Mouse (Mus musculus): ENCODE results near the gene Golt1a. TPM values are rescaled to one million over a fixed set of nuclear protein-coding genes. Genes with fewer than 3 reads are reported as not detected.

Gene Golt1a
- polyA plus RNA-seq, 1 experiment from 2014 or later = 10.2 TPM

DNA sequence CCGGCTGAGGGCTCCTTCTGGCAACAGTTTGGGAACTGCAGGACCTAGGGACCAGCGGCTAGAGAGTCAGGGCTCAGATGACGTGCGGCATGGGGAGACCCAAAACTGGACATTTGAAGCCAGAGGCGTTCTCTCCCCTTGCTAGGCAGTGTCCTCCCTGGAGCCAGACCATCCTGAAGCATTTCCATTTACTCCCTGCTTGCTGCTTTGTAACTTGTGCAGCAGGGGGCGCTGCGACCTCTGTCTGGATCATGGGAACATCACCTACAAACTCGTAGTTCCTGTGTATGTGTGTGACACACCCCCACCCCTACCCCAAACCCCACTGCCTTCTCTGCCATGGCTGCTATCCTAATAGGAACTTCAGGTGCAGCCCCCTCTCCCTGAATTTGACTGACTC is 4.8 kb downstream of the Golt1a start:
- no peaks in the 10 kb centered on the region for H3K9me3 ChIP-seq (replicated peaks; ENCODE audit: control insufficient read depth, low read length)
- peaks cover 2% of the 10 kb centered on the region; the same call in 1 of the 2 replicates for H3K4me1 ChIP-seq (ENCODE audit: control insufficient read depth, low read depth, low read length)
- H3K4me2 ChIP-seq (ENCODE audit: low read depth, low read length) = no peak overlapping the region
- no peaks in the 10 kb centered on the region for H3K27me3 ChIP-seq (ENCODE audit: control insufficient read depth, insufficient read depth, low read depth, low read length)
- no peak overlapping the region for H3K27ac ChIP-seq (ENCODE audit: low read length)
- no peaks in the 10 kb centered on the region for H3K36me3 ChIP-seq (ENCODE audit: control insufficient read depth, insufficient read depth)
- ATAC-seq (ENCODE audit: low read depth) = no peak
- no peak overlapping the region for H3K4me3 ChIP-seq (ENCODE audit: low read depth, low read length)
- 27% methylated on average over 8 of the region's 8 CpGs for WGBS (ENCODE audit: insufficient replicate concordance)
- no peak overlapping the region for H3K9ac ChIP-seq (ENCODE audit: low read depth, low read length)

DNA sequence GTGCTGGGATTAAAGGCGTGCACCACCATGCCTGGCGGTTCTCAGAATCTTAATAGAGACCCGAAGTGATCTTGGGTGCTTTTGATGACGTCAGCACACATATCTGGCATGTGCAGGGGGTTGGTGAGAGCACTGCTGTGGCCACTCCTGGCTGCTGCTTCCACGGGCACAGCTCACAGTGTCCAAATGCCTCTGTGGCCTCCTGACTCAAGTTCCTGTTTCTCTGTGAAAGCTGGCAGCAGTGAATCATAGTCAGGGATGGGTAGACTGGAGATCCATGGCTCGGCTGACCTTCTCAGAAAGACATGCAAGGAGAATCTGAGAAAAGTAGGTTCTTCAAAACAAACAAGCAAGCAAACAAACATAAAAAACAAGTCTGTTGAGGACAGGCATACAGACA is 6.2 kb downstream of the Golt1a start:
- no peaks in the 10 kb centered on the region for H3K27me3 ChIP-seq (ENCODE audit: control insufficient read depth, insufficient read depth, low read depth, low read length)
- WGBS (ENCODE audit: insufficient replicate concordance) = 46% methylated on average over 6 of the region's 6 CpGs

DNA sequence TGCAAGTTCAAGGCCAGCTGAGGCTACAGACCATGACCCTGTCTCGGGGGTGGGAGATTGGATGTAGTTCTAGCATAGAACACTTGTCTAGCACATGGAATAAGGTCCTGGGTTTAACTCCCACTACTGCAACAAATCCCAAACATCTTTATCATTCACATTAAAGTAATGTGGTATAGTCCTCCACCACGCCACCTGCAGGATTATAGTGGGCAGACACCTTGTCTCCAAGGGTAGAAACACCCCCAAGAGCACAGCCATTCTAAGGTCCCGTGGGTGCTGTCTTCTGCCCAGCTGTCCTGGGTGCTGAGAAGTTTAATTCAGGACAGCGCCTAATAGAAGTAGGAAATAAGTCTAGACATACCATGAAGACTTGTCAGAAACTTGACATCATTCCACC is 7.0 kb downstream of the Golt1a start:
- Histone ChIP-seq H3K36me3 (ENCODE audit: control insufficient read depth, insufficient read depth) (no peaks in the 10 kb centered on the region), H3K27ac (ENCODE audit: low read length) (no peak overlapping the region), H3K4me3 (ENCODE audit: low read depth, low read length) (no peak overlapping the region), H3K4me2 (ENCODE audit: low read depth, low read length) (no peak overlapping the region), H3K27me3 (ENCODE audit: control insufficient read depth, insufficient read depth, low read depth, low read length) (no peaks in the 10 kb centered on the region), H3K9ac (ENCODE audit: low read depth, low read length) (no peak overlapping the region), H3K9me3 (replicated peaks; ENCODE audit: control insufficient read depth, low read length) (no peaks in the 10 kb centered on the region), H3K4me1 (ENCODE audit: control insufficient read depth, low read depth, low read length) (peaks cover 2% of the 10 kb centered on the region; the same call in 1 of the 2 replicates)
- ATAC-seq (ENCODE audit: low read depth) = no peak
- WGBS (ENCODE audit: insufficient replicate concordance) = 59% methylated on average over 4 of the region's 4 CpGs

More for the DNA sequence above, 6.2 kb downstream of the Golt1a start:
- no peak overlapping the region for H3K4me2 ChIP-seq (ENCODE audit: low read depth, low read length)
- no peak for ATAC-seq (ENCODE audit: low read depth)
- no peaks in the 10 kb centered on the region for H3K36me3 ChIP-seq (ENCODE audit: control insufficient read depth, insufficient read depth)
- H3K4me3 ChIP-seq (ENCODE audit: low read depth, low read length) = no peak overlapping the region
- H3K27ac ChIP-seq (ENCODE audit: low read length) = no peak overlapping the region
- H3K4me1 ChIP-seq (ENCODE audit: control insufficient read depth, low read depth, low read length) = peaks cover 2% of the 10 kb centered on the region; the same call in 1 of the 2 replicates
- no peaks in the 10 kb centered on the region for H3K9me3 ChIP-seq (replicated peaks; ENCODE audit: control insufficient read depth, low read length)
- no peak overlapping the region for H3K9ac ChIP-seq (ENCODE audit: low read depth, low read length)

DNA sequence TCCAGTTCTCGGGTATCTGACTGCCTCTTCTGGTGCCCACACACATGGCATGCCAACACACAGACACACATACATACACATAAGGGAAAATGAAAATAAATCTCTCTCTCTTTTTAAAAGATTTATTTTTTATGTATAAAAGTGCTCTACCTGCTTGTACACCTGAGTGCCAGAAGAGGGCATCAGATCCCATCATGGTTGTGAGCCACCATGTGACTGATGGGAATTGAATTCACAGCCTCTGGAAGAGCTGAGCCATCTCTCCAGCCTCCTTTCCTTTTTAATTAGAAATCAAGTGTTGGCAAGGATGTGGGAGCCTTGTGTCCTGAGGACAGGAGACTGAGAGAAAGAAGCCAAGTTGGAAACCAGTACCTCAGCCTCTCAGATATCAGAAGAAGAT is 7.5 kb downstream of the Golt1a start:
- Histone ChIP-seq H3K4me3 (ENCODE audit: low read depth, low read length) (no peak overlapping the region), H3K27me3 (ENCODE audit: control insufficient read depth, insufficient read depth, low read depth, low read length) (no peaks in the 10 kb centered on the region), H3K9ac (ENCODE audit: low read depth, low read length) (no peak overlapping the region), H3K9me3 (replicated peaks; ENCODE audit: control insufficient read depth, low read length) (no peaks in the 10 kb centered on the region), H3K4me2 (ENCODE audit: low read depth, low read length) (no peak overlapping the region), H3K36me3 (ENCODE audit: control insufficient read depth, insufficient read depth) (no peaks in the 10 kb centered on the region), H3K4me1 (ENCODE audit: control insufficient read depth, low read depth, low read length) (no peaks in the 10 kb centered on the region), H3K27ac (ENCODE audit: low read length) (no peak overlapping the region)
- WGBS (ENCODE audit: insufficient replicate concordance) = 55% methylated on average over 1 of the region's 1 CpGs
- ATAC-seq (ENCODE audit: low read depth) = no peak

DNA sequence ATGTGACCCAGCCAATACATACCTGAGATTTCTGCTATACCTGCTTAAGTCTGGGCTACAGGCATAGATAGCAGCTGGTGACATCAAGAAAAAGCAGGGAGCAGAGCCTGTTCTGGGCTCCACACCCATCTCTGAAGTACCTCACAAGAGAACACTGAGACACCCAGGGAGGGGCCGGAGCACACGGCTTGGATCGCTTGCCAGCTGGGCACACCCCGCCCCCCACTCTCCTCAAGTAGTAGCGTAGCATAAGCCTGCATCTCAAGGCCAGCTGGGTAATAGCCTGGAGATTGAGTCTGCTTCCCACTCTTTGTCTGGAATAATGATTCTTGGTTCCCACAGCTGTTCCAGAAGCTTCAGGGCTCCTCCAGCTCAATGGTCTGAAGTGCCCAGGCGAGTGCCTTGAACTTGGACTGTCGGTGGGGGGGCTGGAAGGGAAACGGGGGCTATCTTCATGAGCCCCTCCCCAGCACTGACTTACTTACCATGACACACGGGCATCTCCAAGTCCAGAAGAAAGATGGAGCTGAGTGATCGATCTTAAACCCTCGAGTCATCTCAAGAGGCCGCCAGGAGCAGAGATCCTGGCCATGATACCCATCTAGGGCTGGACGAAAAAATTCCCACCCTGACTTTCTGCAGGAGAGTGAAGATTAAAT is 11.8 kb downstream of the Golt1a start, which contains the start of gene Kiss1:
TSS of gene Kiss1 (plus strand) at position 609 of the 659 bp plus-strand sequence.
- no peak within 1 kb of the TSS for H3K27ac ChIP-seq (ENCODE audit: low read length)
- ATAC-seq (ENCODE audit: low read depth) = no peak
- no peak within 1 kb of the TSS for H3K4me2 ChIP-seq (ENCODE audit: low read depth, low read length)
- no peak within 1 kb of the TSS for H3K4me3 ChIP-seq (ENCODE audit: low read depth, low read length)
- no peaks in the 10 kb centered on the region for H3K9me3 ChIP-seq (replicated peaks; ENCODE audit: control insufficient read depth, low read length)
- 70% methylated on average over 13 of the region's 13 CpGs for WGBS (ENCODE audit: insufficient replicate concordance)
- H3K27me3 ChIP-seq (ENCODE audit: control insufficient read depth, insufficient read depth, low read depth, low read length) = no peaks in the 10 kb centered on the region
- no peaks in the 10 kb centered on the region for H3K36me3 ChIP-seq (ENCODE audit: control insufficient read depth, insufficient read depth)
- H3K9ac ChIP-seq (ENCODE audit: low read depth, low read length) = no peak within 1 kb of the TSS
- no peaks in the 10 kb centered on the region for H3K4me1 ChIP-seq (ENCODE audit: control insufficient read depth, low read depth, low read length)

DNA sequence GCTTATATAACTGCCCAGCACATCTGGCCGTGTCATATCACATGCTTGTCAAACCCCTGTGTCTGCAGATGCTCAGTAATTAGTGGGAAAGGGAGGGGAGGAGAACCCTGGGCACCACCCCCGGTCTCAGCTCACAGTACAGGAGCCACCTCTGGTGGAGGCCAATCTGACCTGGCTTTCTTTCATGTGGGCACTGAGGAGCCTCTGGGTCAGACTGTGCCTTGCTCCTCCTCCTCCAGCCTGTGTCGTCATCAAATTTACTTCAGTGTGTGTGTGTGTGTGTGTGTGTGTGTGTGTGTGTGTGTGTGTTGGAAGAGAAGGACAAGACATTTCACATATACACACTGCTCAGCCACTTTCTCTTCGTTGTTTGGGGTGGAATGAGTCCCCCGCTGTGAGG is 13.7 kb downstream of the Golt1a start:
- Histone ChIP-seq H3K4me1 (ENCODE audit: control insufficient read depth, low read depth, low read length) (no peaks in the 10 kb centered on the region), H3K4me3 (ENCODE audit: low read depth, low read length) (no peak overlapping the region), H3K36me3 (ENCODE audit: control insufficient read depth, insufficient read depth) (no peaks in the 10 kb centered on the region), H3K9me3 (replicated peaks; ENCODE audit: control insufficient read depth, low read length) (no peaks in the 10 kb centered on the region), H3K4me2 (ENCODE audit: low read depth, low read length) (no peak overlapping the region), H3K27ac (ENCODE audit: low read length) (no peak overlapping the region), H3K27me3 (ENCODE audit: control insufficient read depth, insufficient read depth, low read depth, low read length) (peaks cover 4% of the 10 kb centered on the region), H3K9ac (ENCODE audit: low read depth, low read length) (no peak overlapping the region)
- WGBS (ENCODE audit: insufficient replicate concordance) = 34% methylated on average over 5 of the region's 5 CpGs
- 0 out of 2 replicates have a peak, but pooled peaks have one; percentile 9 for ATAC-seq (ENCODE audit: low read depth)

DNA sequence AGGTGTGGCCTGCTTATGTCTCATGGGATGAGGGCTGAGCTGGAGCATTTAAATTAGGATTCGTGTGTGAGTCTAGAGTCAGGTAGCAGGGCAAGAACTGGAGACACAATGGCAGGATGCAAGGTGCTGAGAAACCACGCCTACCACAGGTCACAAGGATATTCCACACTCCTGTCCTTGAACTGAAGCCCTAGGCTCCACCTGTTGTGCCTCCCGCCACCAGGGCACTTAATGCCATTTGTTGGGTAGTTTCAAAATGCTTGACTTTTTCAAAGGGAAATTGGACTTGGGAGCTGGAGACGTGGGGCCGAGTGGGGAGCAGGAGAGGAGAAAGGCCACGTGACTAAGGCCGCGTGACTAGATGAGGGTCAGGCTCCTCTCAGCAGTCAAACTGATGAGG is 16.4 kb downstream of the Golt1a start:
- ATAC-seq (ENCODE audit: low read depth) = no peak
- 70% methylated on average over 8 of the region's 8 CpGs for WGBS (ENCODE audit: insufficient replicate concordance)
- Histone ChIP-seq H3K4me3 (ENCODE audit: low read depth, low read length) (no peak overlapping the region), H3K9me3 (replicated peaks; ENCODE audit: control insufficient read depth, low read length) (no peaks in the 10 kb centered on the region), H3K27me3 (ENCODE audit: control insufficient read depth, insufficient read depth, low read depth, low read length) (peaks cover 23% of the 10 kb centered on the region), H3K9ac (ENCODE audit: low read depth, low read length) (no peak overlapping the region), H3K4me2 (ENCODE audit: low read depth, low read length) (no peak overlapping the region), H3K4me1 (ENCODE audit: control insufficient read depth, low read depth, low read length) (no peaks in the 10 kb centered on the region), H3K36me3 (ENCODE audit: control insufficient read depth, insufficient read depth) (no peaks in the 10 kb centered on the region), H3K27ac (ENCODE audit: low read length) (no peak overlapping the region)

DNA sequence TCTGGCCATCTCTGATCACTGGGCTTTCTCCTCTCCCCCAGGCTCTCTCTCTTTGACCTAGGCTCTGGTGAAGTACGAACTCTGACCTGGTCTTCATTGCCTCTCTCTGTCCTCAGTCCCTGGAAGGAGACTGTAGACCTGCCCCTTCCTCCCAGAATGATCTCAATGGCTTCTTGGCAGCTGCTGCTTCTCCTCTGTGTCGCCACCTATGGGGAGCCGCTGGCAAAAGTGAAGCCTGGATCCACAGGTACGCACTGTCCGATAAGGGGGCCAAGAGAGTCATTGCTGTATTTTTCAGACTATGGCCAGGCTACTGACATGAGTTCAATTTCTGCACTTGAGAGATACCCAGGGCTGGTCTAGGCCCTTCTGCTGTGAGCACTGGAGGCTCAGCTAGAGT is 17.5 kb downstream of the Golt1a start:
- no peak overlapping the region for H3K9ac ChIP-seq (ENCODE audit: low read depth, low read length)
- H3K9me3 ChIP-seq (replicated peaks; ENCODE audit: control insufficient read depth, low read length) = no peaks in the 10 kb centered on the region
- H3K27me3 ChIP-seq (ENCODE audit: control insufficient read depth, insufficient read depth, low read depth, low read length) = peaks cover 23% of the 10 kb centered on the region
- no peak for ATAC-seq (ENCODE audit: low read depth)
- no peaks in the 10 kb centered on the region for H3K4me1 ChIP-seq (ENCODE audit: control insufficient read depth, low read depth, low read length)
- H3K27ac ChIP-seq (ENCODE audit: low read length) = no peak overlapping the region
- no peaks in the 10 kb centered on the region for H3K36me3 ChIP-seq (ENCODE audit: control insufficient read depth, insufficient read depth)
- no peak overlapping the region for H3K4me3 ChIP-seq (ENCODE audit: low read depth, low read length)
- H3K4me2 ChIP-seq (ENCODE audit: low read depth, low read length) = no peak overlapping the region
- 50% methylated on average over 5 of the region's 5 CpGs for WGBS (ENCODE audit: insufficient replicate concordance)

DNA sequence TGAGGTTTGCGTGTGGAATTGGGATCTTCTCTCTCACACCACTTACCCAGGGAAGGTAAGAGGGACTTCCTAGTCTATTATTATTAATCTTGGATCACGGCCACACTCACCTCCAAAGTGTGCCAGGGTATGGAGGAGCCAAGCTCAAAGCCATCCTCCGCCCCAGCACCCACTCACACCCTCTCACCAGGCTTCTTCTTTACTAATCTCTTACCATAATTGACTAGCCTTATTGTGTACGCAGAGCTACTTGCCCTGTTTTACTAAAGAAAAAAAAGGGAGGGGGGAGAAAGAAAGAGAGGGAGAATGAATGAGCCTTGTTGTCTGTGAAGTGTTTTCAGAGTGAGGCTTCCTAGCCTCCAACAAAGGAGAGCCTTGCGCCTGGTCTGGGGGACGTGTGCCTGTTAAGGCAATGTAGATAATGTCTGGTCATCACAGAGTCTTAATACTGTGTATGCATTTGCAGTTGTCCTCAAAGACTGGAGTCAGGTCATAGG is 18.7 kb downstream of the Golt1a start:
- Histone ChIP-seq H3K4me2 (ENCODE audit: low read depth, low read length) (no peak overlapping the region), H3K9ac (ENCODE audit: low read depth, low read length) (no peak overlapping the region), H3K4me1 (ENCODE audit: control insufficient read depth, low read depth, low read length) (no peaks in the 10 kb centered on the region), H3K4me3 (ENCODE audit: low read depth, low read length) (no peak overlapping the region), H3K27me3 (ENCODE audit: control insufficient read depth, insufficient read depth, low read depth, low read length) (peaks cover 23% of the 10 kb centered on the region), H3K36me3 (ENCODE audit: control insufficient read depth, insufficient read depth) (no peaks in the 10 kb centered on the region), H3K9me3 (replicated peaks; ENCODE audit: control insufficient read depth, low read length) (no peaks in the 10 kb centered on the region), H3K27ac (ENCODE audit: low read length) (no peak overlapping the region)
- no peak for ATAC-seq (ENCODE audit: low read depth)
- 69% methylated on average over 6 of the region's 6 CpGs for WGBS (ENCODE audit: insufficient replicate concordance)
